Mouse (Mus musculus) forebrain, postnatal 0 days (tissue): ENCODE measurements around the gene Rtca. TPM values are rescaled to one million over a fixed set of nuclear protein-coding genes. Genes with fewer than 3 reads are reported as not detected.
A peak's percentile ranks its signal among the peaks of the same experiment; 100 is the strongest.

Experiments used
- ATAC-seq: fragments of 200-750 bp; cut with Nextera tagmentation; 2 replicates; pipeline ENCODE4 v1.8.0; 2017; ENCODE audit warnings: mild to moderate bottlenecking, moderate library complexity
- DNase-seq: peaks from one replicate; pipeline ENCODE4 v3.0.0-alpha.2; 2015
- H3K27ac ChIP-seq: fragments of 300-500 bp; sonication (generic); 2 replicates; pipeline ENCODE4 v1.5.1; 2014; ENCODE audit warnings: low read depth, mild to moderate bottlenecking, antibody characterized with exemption, low read length, moderate library complexity, mixed read lengths
- H3K27me3 ChIP-seq: fragments of 300-500 bp; sonication (generic); 2 replicates; pipeline ENCODE4 v1.6.1; 2014; ENCODE audit warnings: mild to moderate bottlenecking, low read length, mixed read lengths; ENCODE audit not compliant: insufficient read depth
- H3K36me3 ChIP-seq: fragments of 300-500 bp; sonication (generic); 2 replicates; pipeline ENCODE4 v1.6.1; 2014; ENCODE audit warnings: mild to moderate bottlenecking, moderate library complexity; ENCODE audit not compliant: insufficient read depth
- H3K4me1 ChIP-seq: fragments of 300-500 bp; sonication (generic); 2 replicates; pipeline ENCODE4 v1.6.1; 2014; ENCODE audit warnings: antibody characterized with exemption; ENCODE audit not compliant: insufficient read depth
- H3K4me2 ChIP-seq: fragments of 300-500 bp; sonication (generic); 2 replicates; pipeline ENCODE4 v1.6.1; 2014; ENCODE audit warnings: low read depth, mild to moderate bottlenecking, moderate library complexity
- H3K4me3 ChIP-seq: fragments of 300-500 bp; sonication (generic); 2 replicates; pipeline ENCODE4 v1.5.1; 2014; ENCODE audit warnings: low read depth, low read length, mixed read lengths
- H3K9ac ChIP-seq: fragments of 300-500 bp; sonication (generic); 2 replicates; pipeline ENCODE4 v1.6.1; 2014; ENCODE audit warnings: mild to moderate bottlenecking
- H3K9me3 ChIP-seq: fragments of 300-500 bp; sonication (generic); 2 replicates; pipeline ENCODE4 v1.6.1; 2016; ENCODE audit warnings: low read length
- CTCF ChIP-seq: sonication (generic); IDR thresholded peaks from 2 replicates; pipeline ENCODE4 v1.5.1; 2016; ENCODE audit warnings: antibody characterized with exemption, control low read depth, low read depth
- WGBS: fragments of 180-500 bp; shearing (Covaris S2); extraction: QIAGEN DNeasy Blood & Tissue Kit; methylation state at CpG from one replicate; pipeline ENCODE4 v1.1.7; 2014; 5-methylcytosine and 5-hydroxymethylcytosine counted together
- polyA plus RNA-seq: library from polyadenylated mRNA; unstranded; fragments of >200 nt; fragmentation: Nextera tagmentation; extraction: Ambion mirVana; gene quantifications from 2 replicates; pipeline ENCODE4 v1.2.1, GENCODE M21; 2015
- total RNA-seq: library from RNA; depleted of rRNA; stranded (reverse); fragments of >200 nt; gene quantifications from 2 replicates; pipeline ENCODE4 v1.2.3, GENCODE M21; 2014; rRNA removed

Rtca gene
- total and polyA plus RNA-seq, 2 experiments from 2014 or later: 109 to 137 TPM

DNA sequence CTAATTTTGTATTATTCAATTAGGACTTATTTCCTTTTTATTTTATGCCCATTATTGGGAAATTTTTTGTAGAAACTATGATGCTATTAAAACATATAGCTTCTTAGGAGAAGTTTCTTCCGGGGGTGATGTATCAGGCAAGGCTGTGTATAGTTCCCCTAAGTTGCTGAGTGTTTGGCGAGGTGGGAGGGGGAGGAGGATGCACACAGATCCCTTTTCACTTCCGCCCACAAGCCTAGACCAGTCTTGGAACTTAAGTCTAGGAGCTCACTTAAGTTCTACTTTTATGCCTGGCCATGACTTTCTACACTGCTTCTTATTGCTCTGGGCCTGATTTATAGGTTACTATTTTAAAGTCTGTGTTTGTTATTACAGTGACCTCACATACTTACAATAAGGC is 57.3 kb downstream of the Rtca start:
- DNase-seq (no peak), ATAC-seq (no peak)
- Histone ChIP-seq H3K4me3 (no peak overlapping the region), H3K4me1 (no peaks in the 10 kb centered on the region), H3K9ac (no peak overlapping the region), H3K4me2 (no peak overlapping the region), H3K9me3 (no peaks in the 10 kb centered on the region), H3K27me3 (no peaks in the 10 kb centered on the region), H3K27ac (no peak overlapping the region), H3K36me3 (no peaks in the 10 kb centered on the region)
- 93% methylated on average over 3 of the region's 3 CpGs for WGBS
- TF ChIP-seq CTCF: no peak

DNA sequence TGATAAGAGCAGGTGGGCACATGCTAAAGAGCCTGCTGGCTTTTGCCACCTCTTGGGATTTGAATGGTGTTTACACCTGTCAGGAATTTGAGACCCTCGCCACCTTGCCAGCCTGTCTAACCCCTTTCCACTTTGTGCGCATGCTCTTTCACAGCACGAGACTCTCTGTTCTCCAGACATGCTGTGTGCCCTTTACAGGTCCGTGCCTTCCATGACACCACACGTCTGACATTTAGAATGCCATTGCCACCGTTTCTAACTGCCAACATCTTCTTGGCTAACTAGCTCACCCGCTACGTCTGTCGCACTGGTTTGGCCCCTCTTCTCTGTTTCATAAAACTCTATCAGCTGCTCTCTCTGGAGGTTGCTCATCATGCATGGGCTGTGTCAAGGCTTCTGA is 63.7 kb downstream of the Rtca start:
- ATAC-seq: peak; percentile 85
- Histone ChIP-seq H3K4me2 (no peak overlapping the region), H3K36me3 (no peaks in the 10 kb centered on the region), H3K27me3 (no peaks in the 10 kb centered on the region), H3K9me3 (no peaks in the 10 kb centered on the region), H3K9ac (no peak overlapping the region), H3K4me3 (no peak overlapping the region), H3K4me1 (no peaks in the 10 kb centered on the region), H3K27ac (no peak overlapping the region)
- TF ChIP-seq CTCF: no peak
- 70% methylated on average over 9 of the region's 9 CpGs for WGBS
- DNase-seq: no peak

DNA sequence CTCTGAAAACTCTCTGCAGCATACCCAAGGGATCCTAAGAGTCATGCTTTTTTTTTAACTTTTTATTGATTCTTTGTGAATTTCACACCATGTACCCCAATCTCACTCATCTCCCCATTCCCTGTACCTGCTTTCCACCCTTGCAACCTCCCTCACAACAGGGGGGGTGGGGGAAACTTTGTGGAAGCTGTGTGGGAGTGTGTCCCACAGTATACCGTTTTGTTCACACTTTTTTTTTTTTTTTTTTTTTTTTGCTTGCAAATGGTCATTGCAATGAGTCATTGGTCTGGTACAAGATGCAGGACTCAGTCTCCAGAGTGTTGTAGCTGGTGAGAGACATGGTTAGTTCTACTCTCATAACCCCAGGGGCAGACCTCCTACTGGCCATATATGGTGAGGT is 65.2 kb downstream of the Rtca start:
- DNase-seq (no peak), ATAC-seq (no peak)
- Histone ChIP-seq H3K36me3 (no peaks in the 10 kb centered on the region), H3K4me3 (no peak overlapping the region), H3K27me3 (no peaks in the 10 kb centered on the region), H3K4me2 (no peak overlapping the region), H3K4me1 (no peaks in the 10 kb centered on the region), H3K9me3 (no peaks in the 10 kb centered on the region), H3K9ac (no peak overlapping the region), H3K27ac (no peak overlapping the region)
- no peak for TF ChIP-seq CTCF
- 89% methylated on average over 1 of the region's 1 CpGs for WGBS

DNA sequence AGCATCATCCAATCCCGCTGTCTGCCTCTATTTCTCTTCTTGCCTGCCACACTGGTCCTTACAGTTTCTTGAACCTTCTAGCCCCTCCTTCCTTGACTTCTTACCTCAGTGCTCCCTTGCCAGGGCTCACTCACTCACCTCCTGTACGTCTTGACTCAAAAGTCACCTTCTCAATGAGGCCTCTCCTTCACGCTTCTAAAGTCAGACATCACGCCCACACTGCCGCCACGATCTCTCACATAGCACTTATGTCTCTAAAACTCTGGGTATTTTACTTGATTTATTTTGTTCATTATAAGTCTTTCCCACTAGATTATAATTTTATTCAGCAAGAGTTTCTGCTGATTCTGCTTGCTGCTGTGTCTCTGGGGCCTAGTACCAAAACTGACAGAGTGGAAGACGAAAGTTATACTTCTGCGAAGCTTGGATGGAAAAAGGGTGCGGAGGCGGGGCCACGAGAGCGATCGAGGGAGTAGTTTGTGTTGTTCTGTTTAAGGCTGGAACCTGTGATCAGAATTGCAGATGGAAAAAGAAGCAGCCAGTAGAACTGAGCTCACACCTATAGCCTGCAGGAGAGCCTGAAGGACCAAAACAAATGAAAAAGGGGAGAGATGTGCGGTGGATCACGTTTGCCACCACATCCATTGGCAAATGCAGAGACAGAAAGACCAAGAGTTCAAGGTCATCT is 66.3 kb downstream of the Rtca start:
- 92% methylated on average over 15 of the region's 15 CpGs for WGBS
- ATAC-seq: no peak
- no peaks in the 10 kb centered on the region for H3K27me3 ChIP-seq

DNA sequence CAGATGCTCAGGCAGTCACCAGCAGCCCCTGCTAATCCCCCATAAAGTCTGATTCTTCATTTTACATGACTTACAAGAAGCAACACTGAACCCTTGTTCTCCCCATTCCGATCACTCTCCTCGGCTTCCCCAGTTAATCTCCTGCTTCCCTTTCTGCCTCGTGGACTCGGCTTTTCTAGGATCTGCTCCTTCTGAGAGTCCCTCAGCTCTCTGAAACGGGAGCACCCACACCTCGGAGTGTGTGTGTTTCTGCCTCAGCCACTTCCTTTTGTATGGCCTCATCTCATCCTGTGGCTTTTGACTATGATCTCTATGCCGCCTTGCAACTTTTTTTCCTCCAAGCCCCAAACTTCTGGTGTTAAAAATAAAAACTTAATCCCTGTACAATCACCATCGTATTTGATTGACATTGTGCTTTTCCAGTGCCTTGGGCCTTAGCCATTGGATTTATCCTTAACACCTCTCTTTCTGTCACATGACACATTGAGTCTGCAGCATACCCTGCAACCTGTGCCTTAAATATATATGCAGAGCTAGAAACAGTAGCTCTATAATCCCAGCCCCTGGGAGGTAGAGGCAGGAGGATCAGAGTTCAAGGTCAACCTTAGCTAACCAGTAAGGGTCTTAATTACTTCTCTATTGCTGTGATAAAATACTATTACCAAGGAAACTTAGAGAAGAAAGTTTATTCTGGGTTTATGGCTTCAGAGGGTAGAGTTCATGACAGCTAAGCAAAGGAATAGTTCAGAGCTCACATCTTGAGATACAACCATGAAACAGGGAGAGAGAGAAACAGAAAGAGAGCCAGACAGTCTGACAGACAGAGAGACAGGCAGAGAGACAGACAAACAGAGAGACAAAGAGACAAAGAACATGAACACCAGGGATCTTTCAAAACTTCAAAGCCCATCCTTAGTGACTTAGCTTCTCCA is 67.7 kb downstream of the Rtca start:
- DNase-seq (no peak), ATAC-seq (no peak)
- H3K27me3 ChIP-seq: no peaks in the 10 kb centered on the region
- no peaks in the 10 kb centered on the region for H3K9me3 ChIP-seq
- TF ChIP-seq CTCF: no peak
- no peak overlapping the region for H3K27ac ChIP-seq
- no peaks in the 10 kb centered on the region for H3K36me3 ChIP-seq
- no peaks in the 10 kb centered on the region for H3K4me1 ChIP-seq
- H3K9ac ChIP-seq: no peak overlapping the region
- WGBS: 63% methylated on average over 8 of the region's 8 CpGs
- H3K4me3 ChIP-seq: no peak overlapping the region
- no peak overlapping the region for H3K4me2 ChIP-seq

More for the DNA sequence above, 66.3 kb downstream of the Rtca start:
- no peak for TF ChIP-seq CTCF
- H3K36me3 ChIP-seq: no peaks in the 10 kb centered on the region
- H3K4me3 ChIP-seq: no peak overlapping the region
- no peak overlapping the region for H3K27ac ChIP-seq
- H3K9ac ChIP-seq: no peak overlapping the region
- H3K9me3 ChIP-seq: no peaks in the 10 kb centered on the region
- H3K4me2 ChIP-seq: no peak overlapping the region
- no peaks in the 10 kb centered on the region for H3K4me1 ChIP-seq
- no peak for DNase-seq

Other genes with a start within 250 kb of the Rtca start
- gene Cdc14a, start 84.2 kb downstream of the Rtca start, total RNA-seq: 3.2 and 4.1 TPM in 2 replicates
- gene Cdc14a, start 84.2 kb downstream of the Rtca start, polyA plus RNA-seq: 2.0 and 3.1 TPM in 2 replicates
- 17.2 and 21.1 TPM in 2 replicates for gene Dbt, start 4.9 kb upstream of the Rtca start, total RNA-seq
- 5.0 and 13.3 TPM in 2 replicates for gene Dbt, start 4.9 kb upstream of the Rtca start, polyA plus RNA-seq
- 0.08 TPM in 1 of 2 replicates, not detected in the other for gene Lrrc39, start 54.8 kb upstream of the Rtca start, total RNA-seq
- 0.15 and 0.16 TPM in 2 replicates for gene Lrrc39, start 54.8 kb upstream of the Rtca start, polyA plus RNA-seq
- gene Sass6, start 86.8 kb upstream of the Rtca start, total RNA-seq: 8.7 and 10.3 TPM in 2 replicates
- gene Sass6, start 86.8 kb upstream of the Rtca start, polyA plus RNA-seq: 6.0 and 8.0 TPM in 2 replicates
- 13.5 and 21.0 TPM in 2 replicates for gene Trmt13, start 106.4 kb upstream of the Rtca start, total RNA-seq
- 10.3 and 14.4 TPM in 2 replicates for gene Trmt13, start 106.4 kb upstream of the Rtca start, polyA plus RNA-seq
- 57.6 and 58.6 TPM in 2 replicates for gene Mfsd14a, start 154.5 kb upstream of the Rtca start, total RNA-seq
- gene Mfsd14a, start 154.5 kb upstream of the Rtca start, polyA plus RNA-seq: 46.6 and 51.7 TPM in 2 replicates
- gene Gm43191, start 173.1 kb upstream of the Rtca start, total RNA-seq: not detected in 2 replicates
- gene Gm43191, start 173.1 kb upstream of the Rtca start, polyA plus RNA-seq: not detected in 2 replicates
- 14.1 and 21.9 TPM in 2 replicates for gene Slc35a3, start 204.6 kb upstream of the Rtca start, total RNA-seq
- 3.7 and 4.8 TPM in 2 replicates for gene Slc35a3, start 204.6 kb upstream of the Rtca start, polyA plus RNA-seq